Mouse (Mus musculus) stomach, postnatal 0 days (tissue): ENCODE results near the gene Tnfrsf25.

Experiments used
- CTCF ChIP-seq: IDR thresholded peaks from 2 replicates; pipeline ENCODE4 v1.5.1; 2016; ENCODE audit warnings: antibody characterized with exemption, low read depth, mild to moderate bottlenecking, moderate library complexity
- EP300 ChIP-seq: optimal IDR thresholded peaks from 2 replicates; pipeline ENCODE3; 2016; ENCODE audit warnings: antibody characterized with exemption

DNA sequence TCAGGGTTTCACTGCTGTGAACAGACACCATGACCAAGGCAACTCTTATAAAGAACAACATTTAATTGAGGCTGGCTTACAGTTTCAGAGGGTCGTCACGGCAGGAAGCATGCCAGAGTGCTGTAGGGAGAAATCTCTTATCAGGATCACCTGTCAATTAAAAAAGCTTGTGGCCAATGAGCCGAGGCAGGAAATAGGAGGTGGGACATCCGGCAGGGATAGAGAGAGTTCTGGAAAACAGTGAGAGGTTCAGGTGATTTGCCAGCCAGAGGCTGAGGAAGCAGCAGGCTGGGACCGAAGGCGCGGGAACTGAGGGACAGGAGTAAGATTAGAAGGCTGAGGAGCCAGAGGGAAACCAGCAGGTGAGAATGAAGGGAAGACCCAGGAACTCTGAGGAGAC lies 53.4 kb downstream of the Tnfrsf25 start:
- no peak for TF ChIP-seq CTCF
- TF ChIP-seq EP300 = no peak
